Mouse (Mus musculus) CD8-positive naive resting alpha-beta T cell, adult 2 months (primary cell): ENCODE measurements at regions not wholly inside any gene's neighbourhood (a gene's known extent, or its start where the extent isn't known, plus 50 kb on each side); places are given as distances from the start of the nearest gene placed in this dataset.
"Not testable (repeated sequence)": the region's sequence is repeated elsewhere in the genome, so short reads cannot be mapped to it uniquely, and the experiment has no call there.

ENCODE experiments used
- DNase-seq, 2 experiments: peaks; one replicate each; pipeline ENCODE4 v3.0.0; 2022; ENCODE audit warnings: low read depth in 2 of 2, low spot score in 2 of 2

DNA sequence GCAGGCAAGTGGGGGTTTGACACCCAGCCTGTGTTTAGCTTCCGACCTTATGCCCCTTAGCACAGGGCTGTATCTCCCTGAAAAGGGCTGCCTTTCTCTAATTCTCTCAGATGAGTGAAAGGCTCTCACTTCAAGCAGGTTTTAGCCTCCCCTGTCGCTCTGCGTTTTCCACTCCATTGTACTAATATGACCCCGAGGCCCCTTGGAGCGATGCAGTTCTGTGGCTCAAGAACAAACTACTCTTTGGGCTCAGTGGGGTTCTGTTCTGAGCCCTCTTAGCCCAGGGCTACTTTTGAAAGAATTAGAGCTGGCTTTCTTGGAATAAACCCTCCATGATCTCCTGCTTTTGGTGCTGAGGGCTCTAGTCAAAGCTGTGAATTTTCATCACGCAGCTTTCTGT, 53.4 kb upstream of the Castor2 start:
- no peak for DNase-seq

DNA sequence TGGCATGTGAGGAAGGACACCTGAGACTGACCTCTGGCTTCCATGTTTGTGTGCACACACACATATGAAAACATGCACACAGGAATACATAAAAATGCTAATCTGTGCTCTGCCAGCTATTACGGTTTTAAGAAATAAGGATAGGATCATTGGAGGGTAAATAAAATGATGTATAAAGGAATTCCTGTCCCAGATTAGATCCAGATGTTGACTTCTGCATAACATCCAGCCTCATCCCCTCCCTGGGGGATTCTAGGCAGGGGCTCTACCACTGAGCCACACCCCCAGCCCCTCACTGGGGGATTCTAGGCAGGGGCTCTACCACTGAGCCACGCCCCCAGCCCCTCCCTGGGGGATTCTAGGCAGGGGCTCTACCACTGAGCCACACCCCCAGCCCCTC, 56.6 kb upstream of the Castor2 start:
- not testable (repeated sequence) for DNase-seq

DNA sequence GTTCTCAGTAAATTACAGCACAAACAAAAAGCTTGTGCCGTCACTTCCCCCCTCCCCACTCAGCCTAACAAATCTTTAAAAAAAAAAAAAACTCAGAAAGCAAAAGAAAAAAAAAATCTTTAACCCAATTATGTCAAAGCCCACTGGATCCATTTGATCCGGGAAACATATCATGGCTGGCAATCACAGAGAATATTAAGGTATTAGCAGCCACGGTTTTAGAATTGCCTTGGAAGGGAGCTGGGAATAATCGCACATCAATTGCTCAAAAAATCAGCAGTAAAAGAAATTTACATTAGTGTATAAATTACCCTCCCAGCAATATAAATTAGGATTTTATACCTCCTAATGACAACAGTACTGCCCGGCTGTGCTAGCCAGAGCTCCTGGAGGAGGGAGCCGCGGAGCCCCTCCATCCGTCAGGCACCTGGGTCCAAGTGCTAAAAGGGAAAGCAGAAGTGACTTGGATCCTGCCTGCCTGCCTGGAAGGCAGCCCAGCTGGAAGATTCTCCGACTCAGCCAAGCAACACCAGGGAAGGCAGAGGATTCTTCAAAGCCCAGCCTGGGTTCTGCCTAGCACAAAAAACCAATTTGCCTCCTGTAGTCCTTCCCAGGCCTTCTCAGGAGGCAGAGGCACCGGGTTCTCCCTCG, 72.1 kb upstream of the Castor2 start:
- no peak for DNase-seq

DNA sequence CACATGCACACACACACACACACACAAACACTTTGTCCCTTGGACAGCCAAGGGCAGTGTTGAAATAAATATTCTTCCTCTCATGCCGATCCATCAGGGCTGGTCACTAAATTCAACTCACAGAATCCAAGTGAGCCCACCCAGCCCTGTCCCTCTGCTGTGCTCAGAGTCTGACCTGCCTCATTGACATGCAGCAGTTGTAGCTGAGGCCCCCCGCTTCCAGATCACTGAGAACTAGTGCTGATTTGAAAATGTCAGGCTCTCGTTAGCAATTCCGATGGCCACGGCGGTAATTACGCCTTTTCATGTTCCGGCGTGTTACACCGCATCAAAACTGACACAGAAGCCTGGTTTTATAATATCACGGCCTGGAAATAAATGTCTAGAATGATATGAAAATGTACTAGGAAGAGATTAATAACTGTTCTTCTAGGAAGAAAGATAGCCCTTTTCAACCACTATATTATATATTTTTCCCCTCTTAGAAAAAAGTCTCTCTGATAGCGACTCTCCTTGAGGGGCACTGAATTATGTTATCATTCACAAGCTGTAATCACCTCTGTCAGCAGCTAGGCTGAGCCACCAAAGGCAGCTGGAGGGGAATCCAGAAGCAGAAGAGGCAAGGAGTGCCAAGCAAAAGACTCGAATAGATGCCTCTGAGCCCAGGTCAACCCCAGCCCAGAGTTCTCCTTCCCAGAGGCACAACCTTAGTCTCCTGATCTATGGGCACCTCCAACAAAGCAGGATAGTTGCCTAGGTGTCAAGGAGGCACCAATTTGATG, 79.7 kb upstream of the Castor2 start:
- DNase-seq: no peak

DNA sequence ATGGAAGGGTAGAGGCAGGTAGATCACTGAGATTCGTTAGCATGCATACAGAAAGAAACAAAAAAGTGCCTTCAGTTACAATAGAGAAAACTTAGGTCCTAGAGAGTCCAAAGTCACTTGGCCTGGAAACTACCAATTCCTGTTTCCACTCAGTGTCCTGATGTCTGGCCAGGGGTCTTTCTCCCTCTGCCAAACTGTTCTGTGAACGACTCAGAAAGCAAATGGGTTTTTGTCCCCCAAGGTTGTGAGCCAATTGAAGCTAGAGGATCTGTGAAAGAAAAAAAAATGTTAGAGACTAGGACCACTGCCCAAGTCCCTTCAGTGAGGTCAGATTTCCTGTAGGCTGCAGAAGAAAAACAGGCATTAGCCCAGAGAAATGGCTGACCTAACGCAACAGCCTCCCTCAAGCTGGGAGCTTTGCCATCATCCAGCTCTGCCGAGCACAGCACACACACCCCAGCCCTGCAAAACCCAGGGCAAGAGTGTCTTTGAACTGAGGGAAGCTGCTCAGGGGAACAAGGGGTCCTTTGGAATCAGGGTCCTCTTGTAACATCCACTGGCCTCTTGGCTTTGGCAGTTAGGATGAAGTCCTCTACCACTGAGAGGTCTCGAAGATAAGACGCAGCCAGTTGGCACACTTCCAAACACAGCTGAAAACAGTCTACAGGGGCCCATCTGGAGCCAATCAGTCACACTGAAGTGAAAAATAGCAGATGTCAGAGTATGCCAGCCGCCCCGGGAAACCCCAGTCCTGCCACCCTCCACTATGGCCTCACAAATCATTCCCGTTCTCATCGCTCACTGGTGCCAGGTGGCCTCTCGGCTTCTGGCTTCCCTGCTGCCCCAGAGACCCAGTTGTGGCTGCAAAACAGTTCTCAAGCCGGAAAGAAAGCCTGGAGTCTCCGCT, 85.0 kb upstream of the Castor2 start:
- DNase-seq: no peak

DNA sequence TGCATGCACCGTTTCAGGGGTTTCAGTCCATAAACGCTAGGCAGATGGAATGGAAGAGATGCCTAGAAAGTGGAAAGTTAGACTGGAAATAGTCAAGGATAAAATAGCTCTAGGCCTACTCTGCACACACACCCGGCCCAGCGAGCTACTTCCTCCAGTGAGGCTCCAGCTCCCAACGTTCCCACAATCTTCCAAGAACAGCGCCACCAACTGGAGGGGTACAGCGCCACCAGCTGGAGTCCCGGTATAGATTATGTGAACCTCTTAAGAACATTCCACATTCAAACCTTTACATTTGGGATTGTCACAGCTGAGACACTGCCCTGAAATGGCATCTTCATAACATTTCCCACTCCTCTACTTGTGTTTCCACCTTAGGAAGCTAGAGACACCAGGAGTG, 86.3 kb upstream of the Castor2 start:
- DNase-seq: no peak

DNA sequence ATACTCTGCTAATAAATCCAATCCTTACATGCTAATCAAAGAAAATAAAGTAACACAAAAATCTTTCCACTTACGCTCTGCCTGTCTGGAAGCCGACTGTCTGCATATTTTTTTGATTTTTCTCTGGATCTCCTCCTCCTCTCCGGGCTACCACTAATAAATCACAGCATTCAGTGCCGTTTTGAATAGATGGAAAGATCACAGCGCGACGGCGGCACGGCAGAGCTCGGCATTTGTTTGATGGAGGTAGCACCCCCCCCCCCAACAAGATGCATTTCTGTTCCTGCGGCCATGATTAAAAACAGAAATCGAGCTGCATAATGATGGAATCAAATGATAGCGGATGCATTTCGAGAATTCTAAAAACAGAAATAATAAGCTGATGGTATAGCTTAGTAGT, 89.7 kb upstream of the Castor2 start:
- DNase-seq: no peak

DNA sequence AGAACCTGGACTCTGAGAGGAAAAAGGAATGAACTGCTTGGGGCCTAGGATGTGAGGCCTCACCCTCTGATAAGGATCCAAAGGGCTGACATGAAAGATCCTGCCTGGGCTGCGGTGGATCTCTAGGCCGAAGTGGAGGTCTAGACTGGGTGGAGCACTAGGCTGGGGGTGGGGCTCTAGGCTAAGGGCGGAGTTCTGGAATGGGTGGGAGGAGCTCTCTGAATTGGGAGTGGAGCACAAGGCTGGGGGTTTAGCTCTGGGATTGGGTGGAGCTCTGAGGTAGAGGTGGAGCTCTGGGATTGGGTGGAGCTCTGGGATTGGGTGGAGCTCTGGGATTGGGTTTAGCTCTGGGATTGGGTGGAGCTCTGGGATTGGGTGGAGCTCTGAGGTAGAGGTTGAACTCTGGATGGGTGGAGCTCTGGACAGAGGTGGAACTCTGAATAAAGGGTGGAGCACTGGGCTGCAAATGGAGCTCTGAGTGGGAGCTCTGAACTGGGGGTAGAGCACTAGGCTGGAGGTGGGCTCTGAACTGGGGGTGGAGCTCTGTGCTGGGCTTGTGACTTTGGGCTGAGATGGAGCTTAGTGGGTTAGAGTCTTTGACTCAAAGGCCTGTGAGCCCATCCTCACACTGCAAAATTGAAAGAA, 92.3 kb upstream of the Castor2 start:
- no peak for DNase-seq

DNA sequence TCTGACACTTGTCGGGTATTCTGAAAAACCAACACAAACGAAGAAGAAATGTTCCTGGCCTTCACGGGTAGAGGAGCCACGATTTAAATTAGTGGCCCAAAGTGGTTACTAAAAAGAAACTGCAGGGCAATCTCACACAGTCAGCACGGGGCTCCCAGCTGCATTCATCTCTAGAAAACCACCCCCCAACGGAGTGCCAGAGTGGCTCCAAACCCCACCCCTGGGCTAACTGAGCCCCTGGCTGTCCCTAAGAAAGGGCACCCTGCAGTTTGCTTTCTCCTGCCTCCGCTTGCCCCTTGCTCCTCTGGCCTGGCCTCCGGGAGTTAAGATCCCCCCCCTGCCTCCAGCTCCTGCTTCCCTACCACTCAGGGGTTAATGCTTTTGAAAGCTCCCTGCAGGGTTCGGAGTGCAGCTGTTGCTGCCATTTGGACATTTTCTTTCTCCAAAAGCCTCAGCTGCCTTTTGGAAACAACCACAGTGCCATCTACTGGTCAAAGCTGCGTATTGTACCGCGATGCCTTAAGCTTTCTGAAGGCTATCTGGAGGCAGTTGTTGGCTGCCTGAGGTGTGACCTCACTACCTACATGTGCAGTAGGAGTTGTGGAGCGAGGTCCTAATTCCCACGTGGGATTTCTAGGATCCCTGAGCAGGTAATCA, 92.9 kb upstream of the Castor2 start:
- DNase-seq: peak; percentile 6 to 7

DNA sequence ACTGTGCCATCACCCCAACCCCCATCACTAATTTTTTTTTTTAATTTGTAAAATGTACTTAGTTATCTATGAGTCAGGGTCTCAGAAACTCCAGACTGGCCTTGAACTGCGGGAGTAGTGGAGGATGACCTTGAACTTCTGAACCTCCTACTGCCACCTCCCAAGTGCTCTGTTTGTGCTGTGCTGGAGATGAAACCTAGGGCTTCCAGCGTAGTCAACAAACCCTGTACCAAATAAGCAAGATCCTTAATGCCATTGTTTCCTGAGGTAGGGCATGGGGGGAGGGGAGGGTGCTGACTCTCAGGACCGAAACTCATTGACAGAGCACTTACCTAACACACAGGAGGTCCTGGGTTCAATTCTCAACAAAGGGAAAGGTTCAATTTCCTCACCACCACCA, 93.5 kb upstream of the Castor2 start:
- DNase-seq: no peak

DNA sequence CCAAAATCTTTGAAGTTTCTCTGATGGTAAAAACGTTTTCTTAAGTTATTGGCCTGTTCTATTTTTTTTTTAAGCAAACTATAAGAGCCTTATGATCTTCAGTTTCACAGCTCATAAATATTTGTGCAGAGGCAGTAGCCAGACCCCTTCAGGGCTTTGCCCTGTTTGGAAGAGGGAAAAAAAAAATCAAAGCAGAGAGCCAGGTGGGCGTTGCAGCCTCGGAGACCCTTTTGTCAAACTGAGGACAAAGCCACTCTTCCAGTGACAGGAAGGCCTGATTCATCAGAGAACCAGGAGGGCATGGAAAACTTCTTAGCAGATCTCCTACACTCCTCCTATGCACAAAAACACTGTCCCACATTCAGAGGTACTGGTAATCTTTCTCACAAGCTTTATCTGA, 99.4 kb upstream of the Castor2 start:
- DNase-seq: no peak

DNA sequence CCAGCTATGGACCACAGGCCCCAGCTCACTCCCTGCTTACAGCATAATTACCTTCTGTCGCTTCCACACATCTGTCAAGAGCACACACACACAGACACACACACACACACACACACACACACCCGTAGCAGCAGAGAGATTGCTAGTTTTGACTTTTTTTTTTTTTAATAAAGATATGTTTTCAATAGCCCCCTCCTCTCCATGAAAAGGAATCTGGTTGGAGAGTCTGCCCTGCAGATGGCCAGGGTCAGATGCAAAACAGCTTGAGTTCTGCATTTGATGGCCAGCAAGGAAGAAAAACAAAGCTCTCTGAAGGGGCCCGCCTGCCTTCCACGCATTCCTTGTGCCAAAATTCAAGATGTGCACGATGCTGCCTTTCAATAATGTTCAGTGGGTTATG, 99.8 kb upstream of the Castor2 start:
- DNase-seq: no peak

DNA sequence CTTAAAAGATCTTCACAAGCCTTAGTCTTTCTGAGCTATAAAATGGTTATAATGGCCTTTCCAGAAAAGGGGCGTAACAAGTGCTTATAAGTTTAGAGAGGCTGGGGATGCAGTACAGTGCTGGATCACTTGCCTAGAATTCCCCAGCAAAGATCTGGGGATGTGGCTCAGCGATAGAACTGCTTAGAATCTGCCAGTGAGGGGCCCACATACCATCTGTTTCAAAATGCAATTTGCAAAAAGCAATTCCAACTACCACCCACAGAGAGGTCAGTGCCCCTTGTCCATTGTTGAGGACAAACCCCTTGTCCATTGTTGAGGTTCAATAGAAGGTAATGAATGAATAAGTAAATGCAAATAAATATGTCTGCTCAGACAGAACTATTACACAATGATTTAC, 107.5 kb upstream of the Castor2 start:
- no peak for DNase-seq

DNA sequence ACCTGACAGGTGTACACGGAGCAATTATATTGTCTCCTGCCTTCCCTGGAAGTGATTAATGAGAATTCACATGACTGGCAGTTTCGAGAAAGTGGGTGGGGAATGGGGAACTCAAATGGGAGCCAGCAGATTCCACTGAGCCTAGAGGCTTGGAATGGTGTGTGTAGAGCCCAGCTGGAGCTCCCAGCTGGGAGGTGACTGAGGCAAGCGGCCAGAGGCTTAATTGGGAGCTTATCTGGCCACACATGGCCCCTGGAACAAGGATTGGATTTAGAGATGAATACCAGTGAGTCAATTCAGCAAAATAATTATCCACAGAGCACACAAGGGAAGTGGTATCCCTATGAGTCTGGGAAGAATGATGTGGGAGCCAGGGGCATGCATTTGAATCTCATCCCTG, 108.0 kb upstream of the Castor2 start:
- no peak for DNase-seq

DNA sequence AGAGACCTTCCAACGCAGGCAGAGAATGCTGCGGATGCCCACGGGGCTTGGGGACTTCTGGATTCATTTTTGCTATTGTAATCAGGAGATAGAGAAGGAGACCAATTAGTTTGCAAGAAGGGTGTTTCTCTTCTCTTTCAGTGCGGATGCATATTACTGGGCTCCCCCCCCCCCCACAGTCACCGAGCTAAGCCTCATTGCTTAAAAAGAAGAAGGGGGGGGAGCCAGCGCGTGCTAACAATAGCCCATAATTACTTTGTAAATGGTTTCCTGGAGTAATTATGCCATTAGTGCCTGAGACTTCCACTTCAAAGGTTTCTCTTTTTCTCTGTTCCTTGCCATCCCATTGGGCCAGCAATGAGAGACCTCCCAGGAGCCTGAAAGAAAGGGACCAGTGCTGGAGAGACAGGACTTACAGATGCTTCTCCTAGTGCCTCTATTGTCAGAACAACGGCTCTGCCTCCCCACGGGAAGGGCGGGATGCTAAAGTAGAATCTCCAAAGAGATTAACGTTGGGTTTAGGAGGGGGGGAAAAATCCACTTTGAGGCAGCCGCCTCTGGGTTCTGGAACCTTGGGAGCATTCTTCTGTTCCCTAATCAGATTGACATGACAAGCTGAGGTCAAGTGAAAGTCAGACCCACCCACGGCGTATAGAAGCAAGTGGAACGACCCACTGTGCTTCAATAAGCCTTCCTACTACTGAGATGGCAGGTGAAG, 116.1 kb upstream of the Castor2 start:
- no peak for DNase-seq

DNA sequence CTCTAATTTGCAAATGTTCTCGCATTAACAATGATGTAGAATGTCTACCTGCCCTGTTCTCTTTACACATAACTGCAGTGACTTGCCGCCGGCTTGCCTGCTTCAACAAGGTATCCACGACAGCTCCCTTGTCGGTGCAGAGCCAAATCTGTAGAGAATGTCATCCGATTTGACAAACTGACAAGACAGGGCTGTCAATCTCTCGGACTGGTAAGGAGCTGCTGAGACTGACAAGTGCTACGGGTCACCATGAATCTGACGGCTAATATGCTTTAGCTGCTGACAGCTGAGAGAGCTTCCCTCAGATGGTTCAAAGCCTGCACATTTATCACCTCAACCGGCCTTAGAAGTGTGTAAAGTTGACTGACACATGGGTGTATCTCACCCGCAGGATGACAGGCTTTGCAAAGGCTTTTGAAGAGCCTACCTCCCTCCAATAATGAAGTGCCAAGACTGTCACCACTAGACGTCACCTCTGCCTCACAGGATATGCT, 129.0 kb upstream of the Castor2 start:
- no peak for DNase-seq

DNA sequence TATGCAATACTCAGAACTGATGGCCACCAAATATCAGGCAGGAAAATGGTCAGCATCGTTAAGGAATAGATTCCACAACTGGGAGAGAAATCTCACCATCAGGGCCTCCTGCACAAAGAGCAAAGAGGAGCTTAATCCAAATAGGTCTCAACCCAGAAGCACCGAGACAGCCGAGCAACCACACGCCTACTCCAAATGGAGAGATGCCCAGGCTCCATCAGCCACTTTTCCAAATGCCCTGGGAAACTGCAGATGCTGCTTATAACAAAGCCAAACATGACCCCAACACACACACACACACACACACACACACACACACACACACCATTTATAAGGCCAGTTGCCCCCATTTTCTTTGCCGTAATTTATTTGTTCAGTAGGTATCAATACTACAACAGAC, 136.2 kb upstream of the Castor2 start:
- DNase-seq: no peak

DNA sequence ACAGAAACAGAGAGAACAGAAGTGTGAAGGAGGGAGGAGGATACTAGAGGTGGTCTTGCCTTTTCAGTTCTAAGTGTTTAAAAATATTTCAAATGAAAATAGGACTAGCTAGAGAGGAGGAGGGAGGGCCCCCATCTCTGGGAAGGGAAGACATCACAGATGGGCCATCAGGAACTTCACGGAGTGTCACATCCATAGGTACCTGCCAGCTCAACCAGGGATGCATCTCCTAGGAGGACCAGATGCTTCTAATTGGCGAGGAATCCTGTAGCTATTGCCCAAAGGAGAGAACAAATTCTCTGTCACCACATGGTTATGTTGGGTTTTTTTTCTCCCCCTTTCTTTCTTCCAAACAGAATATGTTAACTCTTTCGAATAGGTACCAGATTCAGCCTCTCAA, 158.7 kb upstream of the Castor2 start:
- no peak for DNase-seq

DNA sequence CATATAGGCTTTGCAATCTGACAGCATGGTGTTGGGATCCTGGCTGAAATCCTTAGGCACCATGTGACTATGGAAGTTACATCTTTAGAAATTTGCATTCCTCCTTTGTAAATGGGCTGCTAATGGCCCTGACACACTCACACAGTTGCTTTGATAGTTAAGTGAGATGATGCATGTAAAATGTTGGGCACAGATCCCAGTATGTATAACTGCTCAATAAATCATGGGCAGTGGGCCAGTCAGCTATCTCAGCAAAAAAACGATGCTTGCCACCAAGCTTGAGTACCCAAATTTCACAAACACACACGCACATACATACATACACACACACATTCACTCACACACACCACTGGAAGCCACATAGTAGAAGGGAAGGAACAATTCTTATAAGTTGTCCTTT, 159.5 kb upstream of the Castor2 start:
- no peak for DNase-seq
